Mouse (Mus musculus) heart, embryonic 11.5 days (tissue): Measurements from ENCODE around the gene Eya2. TPM values are rescaled to one million over a fixed set of nuclear protein-coding genes. Genes with fewer than 3 reads are reported as not detected.

Source experiments
- ATAC-seq: fragments of 200-750 bp; cut with Nextera tagmentation; replicated peaks from 2 replicates; pipeline ENCODE4 v1.8.0; 2017; ENCODE audit warnings: moderate library complexity; ENCODE audit not compliant: insufficient number of reproducible peaks, low FRiP score, low TSS enrichment
- H3K27ac ChIP-seq: fragments of 300-500 bp; sonication (generic); 2 replicates; pipeline ENCODE4 v1.5.1; 2014; ENCODE audit warnings: mild to moderate bottlenecking, low read depth, low read length
- H3K27me3 ChIP-seq: fragments of 300-500 bp; sonication (generic); 2 replicates; pipeline ENCODE4 v1.6.1; 2014; ENCODE audit warnings: mild to moderate bottlenecking, low read length, mixed read lengths; ENCODE audit not compliant: control insufficient read depth, insufficient read depth
- H3K36me3 ChIP-seq: fragments of 300-500 bp; sonication (generic); 2 replicates; pipeline ENCODE4 v1.6.1; 2014; ENCODE audit warnings: mild to moderate bottlenecking, low read length, moderate library complexity, mixed read lengths; ENCODE audit not compliant: control insufficient read depth, insufficient read depth
- H3K4me1 ChIP-seq: fragments of 300-500 bp; sonication (generic); 2 replicates; pipeline ENCODE4 v1.6.1; 2014; ENCODE audit warnings: low read length; ENCODE audit not compliant: control insufficient read depth, insufficient read depth
- H3K4me2 ChIP-seq: fragments of 300-500 bp; sonication (generic); 2 replicates; pipeline ENCODE4 v1.6.1; 2014; ENCODE audit warnings: mild to moderate bottlenecking, moderate library complexity
- H3K4me3 ChIP-seq: fragments of 300-500 bp; sonication (generic); 2 replicates; pipeline ENCODE4 v1.5.1; 2014; ENCODE audit warnings: low read depth, low read length
- H3K9ac ChIP-seq: fragments of 300-500 bp; sonication (generic); 2 replicates; pipeline ENCODE4 v1.6.1; 2014; ENCODE audit warnings: mild to moderate bottlenecking, low read depth, low read length, moderate library complexity
- H3K9me3 ChIP-seq: fragments of 300-500 bp; sonication (generic); replicated peaks from 2 replicates; pipeline ENCODE4 v1.6.1; 2016; ENCODE audit warnings: low read length; ENCODE audit not compliant: control insufficient read depth
- WGBS: fragments of 180-500 bp; shearing (Covaris S2); extraction: QIAGEN DNeasy Blood & Tissue Kit; methylation state at CpG from one replicate; pipeline ENCODE4 v1.1.7; 2014; ENCODE audit not compliant: insufficient replicate concordance; 5-methylcytosine and 5-hydroxymethylcytosine counted together
- polyA plus RNA-seq: library from polyadenylated mRNA; unstranded; fragments of >200 nt; fragmentation: Nextera tagmentation; extraction: Ambion mirVana; gene quantifications from 2 replicates; pipeline ENCODE4 v1.2.1, GENCODE M21; 2014

The Eya2 gene
- polyA plus RNA-seq, 1 experiment from 2014 or later = 0.72 TPM

GRCm38 (mm10) chr2:165558916-165559315, 35.9 kb upstream of the Eya2 start:
- Histone ChIP-seq H3K4me3 (no peak overlapping the region), H3K27me3 (peaks cover 25% of the 10 kb centered on the region), H3K36me3 (no peaks in the 10 kb centered on the region)

DNA sequence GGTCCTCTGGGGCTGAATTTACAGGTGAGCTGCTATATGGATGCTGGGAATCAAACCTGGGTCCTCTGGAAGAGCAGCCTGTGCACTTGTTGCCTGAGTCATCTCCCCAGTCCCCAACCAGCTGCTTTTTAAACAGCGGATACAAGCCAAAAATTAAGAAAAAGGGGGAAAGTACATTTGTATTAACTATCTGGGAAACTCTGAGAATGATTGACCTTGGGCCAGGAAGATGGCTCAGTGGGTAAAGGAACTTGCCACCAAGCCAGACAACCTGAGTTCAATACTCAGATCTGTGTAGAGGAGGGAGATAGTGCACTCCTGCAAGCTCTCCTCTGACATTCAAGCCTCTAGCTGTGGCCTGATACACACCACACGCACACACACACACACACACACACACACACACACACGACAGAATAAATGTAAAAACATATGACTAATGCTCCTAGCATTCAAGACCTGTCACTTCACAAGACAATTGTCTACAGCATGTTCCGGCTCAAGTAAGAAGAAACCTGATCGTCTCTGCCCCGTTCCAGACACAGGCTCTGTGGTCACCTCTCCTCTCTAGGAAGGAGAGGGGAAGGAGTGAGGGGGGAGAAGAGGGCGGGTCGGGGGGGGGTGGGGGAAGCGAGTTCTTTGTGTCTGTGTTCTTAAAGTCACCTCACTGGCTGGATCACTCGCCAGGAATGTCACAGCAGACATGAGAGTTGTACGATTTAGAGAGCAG, 35.2 kb upstream of the Eya2 start:
- no peak overlapping the region for H3K9ac ChIP-seq

More at GRCm38 (mm10) chr2:165558916-165559315, 35.9 kb upstream of the Eya2 start:
- no peak overlapping the region for H3K9ac ChIP-seq
- peaks cover 6% of the 10 kb centered on the region for H3K4me1 ChIP-seq
- no peak for ATAC-seq
- H3K9me3 ChIP-seq = no peaks in the 10 kb centered on the region
- H3K27ac ChIP-seq = no peak overlapping the region
- H3K4me2 ChIP-seq = no peak overlapping the region
- 68% methylated on average over 11 of the region's 11 CpGs for WGBS

GRCm38 (mm10) chr2:165561861-165562260, 33.0 kb upstream of the Eya2 start:
- Histone ChIP-seq H3K36me3 (no peaks in the 10 kb centered on the region), H3K27ac (no peak overlapping the region), H3K9me3 (no peaks in the 10 kb centered on the region), H3K9ac (no peak overlapping the region), H3K4me3 (no peak overlapping the region), H3K4me1 (peaks cover 6% of the 10 kb centered on the region), H3K4me2 (no peak overlapping the region), H3K27me3 (peaks cover 43% of the 10 kb centered on the region)
- no peak for ATAC-seq
- WGBS = 82% methylated on average over 6 of the region's 6 CpGs

More for the DNA sequence above, 35.2 kb upstream of the Eya2 start:
- peaks cover 6% of the 10 kb centered on the region for H3K4me1 ChIP-seq
- H3K27ac ChIP-seq = no peak overlapping the region
- H3K36me3 ChIP-seq = no peaks in the 10 kb centered on the region
- H3K4me2 ChIP-seq = no peak overlapping the region
- no peak overlapping the region for H3K4me3 ChIP-seq
- H3K9me3 ChIP-seq = no peaks in the 10 kb centered on the region
- H3K27me3 ChIP-seq = peaks cover 33% of the 10 kb centered on the region
- ATAC-seq = no peak
- WGBS = 29% methylated on average over 11 of the region's 11 CpGs

GRCm38 (mm10) chr2:165563298-165564058, 31.4 kb upstream of the Eya2 start:
- Histone ChIP-seq H3K27me3 (peaks cover 43% of the 10 kb centered on the region), H3K36me3 (no peaks in the 10 kb centered on the region), H3K4me3 (peak overlapping the region; percentile 45), H3K4me2 (peak overlapping the region; percentile 80), H3K27ac (no peak overlapping the region), H3K9ac (peak overlapping the region; percentile 12; the same call in 1 of the 2 replicates), H3K4me1 (peaks cover 6% of the 10 kb centered on the region), H3K9me3 (no peaks in the 10 kb centered on the region)
- 4% methylated on average over 52 of the region's 52 CpGs for WGBS
- ATAC-seq = no peak

GRCm38 (mm10) chr2:165564101-165564500, 30.7 kb upstream of the Eya2 start:
- Histone ChIP-seq H3K9me3 (no peaks in the 10 kb centered on the region), H3K4me2 (no peak overlapping the region), H3K27ac (no peak overlapping the region), H3K36me3 (no peaks in the 10 kb centered on the region), H3K9ac (no peak overlapping the region), H3K27me3 (peaks cover 43% of the 10 kb centered on the region), H3K4me1 (peaks cover 6% of the 10 kb centered on the region), H3K4me3 (no peak overlapping the region)
- ATAC-seq = no peak
- WGBS = 65% methylated on average over 8 of the region's 8 CpGs

- H3K9me3 ChIP-seq = no peaks in the 10 kb centered on the region
- 60% methylated on average over 6 of the region's 6 CpGs for WGBS
- H3K27me3 ChIP-seq = peaks cover 40% of the 10 kb centered on the region
- no peak for ATAC-seq
- no peak overlapping the region for H3K27ac ChIP-seq
- H3K9ac ChIP-seq = no peak overlapping the region
- H3K4me1 ChIP-seq = peaks cover 6% of the 10 kb centered on the region
- no peaks in the 10 kb centered on the region for H3K36me3 ChIP-seq
- H3K4me3 ChIP-seq = no peak overlapping the region
- H3K4me2 ChIP-seq = no peak overlapping the region
These were observed 30.2 kb upstream of the Eya2 start for GRCm38 (mm10) chr2:165564620-165565019.

GRCm38 (mm10) chr2:165566898-165567297, 27.9 kb upstream of the Eya2 start:
- 74% methylated on average over 6 of the region's 6 CpGs for WGBS
- H3K4me1 ChIP-seq = peaks cover 6% of the 10 kb centered on the region
- H3K9me3 ChIP-seq = no peaks in the 10 kb centered on the region
- H3K9ac ChIP-seq = no peak overlapping the region
- no peak for ATAC-seq
- no peak overlapping the region for H3K4me2 ChIP-seq
- H3K36me3 ChIP-seq = no peaks in the 10 kb centered on the region
- no peak overlapping the region for H3K27ac ChIP-seq
- peaks cover 35% of the 10 kb centered on the region for H3K27me3 ChIP-seq
- no peak overlapping the region for H3K4me3 ChIP-seq

GRCm38 (mm10) chr2:165567820-165568219, 27.0 kb upstream of the Eya2 start:
- Histone ChIP-seq H3K27ac (no peak overlapping the region), H3K4me3 (no peak overlapping the region), H3K36me3 (no peaks in the 10 kb centered on the region), H3K9me3 (no peaks in the 10 kb centered on the region), H3K9ac (no peak overlapping the region), H3K4me1 (peaks cover 6% of the 10 kb centered on the region), H3K4me2 (no peak overlapping the region), H3K27me3 (peaks cover 28% of the 10 kb centered on the region)
- WGBS = 72% methylated on average over 9 of the region's 9 CpGs
- ATAC-seq = no peak
